Mouse (Mus musculus) intestine, embryonic 14.5 days (tissue): ENCODE measurements around the gene Ccl17. TPM values are rescaled to one million over a fixed set of nuclear protein-coding genes. Genes with fewer than 3 reads are reported as not detected.

Source experiments
- ATAC-seq: fragments of 200-750 bp; cut with Nextera tagmentation; replicated peaks from 2 replicates; pipeline ENCODE4 v1.8.0; 2017; ENCODE audit warnings: low read depth, moderate number of reproducible peaks, moderate TSS enrichment, moderate library complexity; ENCODE audit not compliant: low FRiP score, low TSS enrichment
- DNase-seq: peaks from one replicate; pipeline ENCODE4 v3.0.0-alpha.2; 2018; ENCODE audit warnings: low spot score
- H3K27ac ChIP-seq: fragments of 300-500 bp; sonication (generic); 2 replicates; pipeline ENCODE4 v1.5.1; 2014; ENCODE audit warnings: low read depth, mild to moderate bottlenecking, control low read depth
- H3K27me3 ChIP-seq: fragments of 300-500 bp; sonication (generic); replicated peaks from 2 replicates; pipeline ENCODE4 v1.6.1; 2014; ENCODE audit warnings: low read length, control low read depth; ENCODE audit not compliant: control insufficient read depth, insufficient read depth
- H3K36me3 ChIP-seq: fragments of 300-500 bp; sonication (generic); 2 replicates; pipeline ENCODE4 v1.6.1; 2014; ENCODE audit warnings: low read length, control low read depth; ENCODE audit not compliant: control insufficient read depth, insufficient read depth
- H3K4me1 ChIP-seq: fragments of 300-500 bp; sonication (generic); replicated peaks from 2 replicates; pipeline ENCODE4 v1.6.1; 2014; ENCODE audit warnings: low read length, control low read depth, mixed read lengths; ENCODE audit not compliant: control insufficient read depth, insufficient read depth
- H3K4me2 ChIP-seq: fragments of 300-500 bp; sonication (generic); 2 replicates; pipeline ENCODE4 v1.6.1; 2014; ENCODE audit warnings: low read length
- H3K4me3 ChIP-seq: fragments of 300-500 bp; sonication (generic); 2 replicates; pipeline ENCODE4 v1.5.1; 2014; ENCODE audit warnings: low read depth, low read length, control low read depth, mixed read lengths
- H3K9ac ChIP-seq: fragments of 300-500 bp; sonication (generic); 2 replicates; pipeline ENCODE4 v1.6.1; 2014; ENCODE audit warnings: mild to moderate bottlenecking, low read length
- H3K9me3 ChIP-seq: fragments of 300-500 bp; sonication (generic); 2 replicates; pipeline ENCODE4 v1.6.1; 2016; ENCODE audit warnings: low read length, control low read depth; ENCODE audit not compliant: control insufficient read depth
- whole genome bisulfite sequencing: fragments of 180-500 bp; shearing (Covaris S2); extraction: QIAGEN DNeasy Blood & Tissue Kit; methylation state at CpG from one replicate; pipeline ENCODE4 v1.1.7; 2014; 5-methylcytosine and 5-hydroxymethylcytosine counted together
- polyA plus RNA-seq: library from polyadenylated mRNA; unstranded; fragments of >200 nt; fragmentation: Nextera tagmentation; extraction: Ambion mirVana; gene quantifications from 2 replicates; pipeline ENCODE4 v1.2.1, GENCODE M21; 2014

Gene Ccl17
- polyA plus RNA-seq, 1 experiment from 2014 or later = not detected

DNA sequence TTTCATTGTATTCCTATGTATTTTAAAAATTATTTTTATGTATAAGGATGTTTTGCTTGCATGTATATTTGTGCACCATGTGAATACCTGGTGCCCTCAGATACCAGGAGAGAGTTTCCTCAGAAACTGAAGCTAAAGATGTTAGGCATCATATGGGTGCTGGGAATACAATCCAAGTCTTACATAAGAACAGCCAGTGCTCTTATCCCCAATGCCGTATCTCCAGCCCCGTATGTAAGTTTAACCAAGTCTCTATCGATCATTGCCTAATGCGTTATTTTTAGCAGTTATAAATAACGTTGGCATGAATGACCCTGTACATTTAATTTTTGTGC lies 46.7 kb downstream of the Ccl17 start:
- Histone ChIP-seq H3K36me3 (peaks cover 47% of the 10 kb centered on the region), H3K27me3 (no peaks in the 10 kb centered on the region), H3K27ac (0 out of 2 replicates have a peak overlapping the region, but pooled peaks have one; percentile 70), H3K9ac (no peak overlapping the region), H3K4me3 (peak overlapping the region; percentile 99; the same call in 1 of the 2 replicates), H3K4me2 (peak overlapping the region; percentile 28; the same call in 1 of the 2 replicates), H3K9me3 (no peaks in the 10 kb centered on the region), H3K4me1 (peaks cover 13% of the 10 kb centered on the region; the same call in 1 of the 2 replicates)
- whole genome bisulfite sequencing = 29% methylated on average over 5 of the region's 5 CpGs
- no peak for DNase-seq
- ATAC-seq = no peak

DNA sequence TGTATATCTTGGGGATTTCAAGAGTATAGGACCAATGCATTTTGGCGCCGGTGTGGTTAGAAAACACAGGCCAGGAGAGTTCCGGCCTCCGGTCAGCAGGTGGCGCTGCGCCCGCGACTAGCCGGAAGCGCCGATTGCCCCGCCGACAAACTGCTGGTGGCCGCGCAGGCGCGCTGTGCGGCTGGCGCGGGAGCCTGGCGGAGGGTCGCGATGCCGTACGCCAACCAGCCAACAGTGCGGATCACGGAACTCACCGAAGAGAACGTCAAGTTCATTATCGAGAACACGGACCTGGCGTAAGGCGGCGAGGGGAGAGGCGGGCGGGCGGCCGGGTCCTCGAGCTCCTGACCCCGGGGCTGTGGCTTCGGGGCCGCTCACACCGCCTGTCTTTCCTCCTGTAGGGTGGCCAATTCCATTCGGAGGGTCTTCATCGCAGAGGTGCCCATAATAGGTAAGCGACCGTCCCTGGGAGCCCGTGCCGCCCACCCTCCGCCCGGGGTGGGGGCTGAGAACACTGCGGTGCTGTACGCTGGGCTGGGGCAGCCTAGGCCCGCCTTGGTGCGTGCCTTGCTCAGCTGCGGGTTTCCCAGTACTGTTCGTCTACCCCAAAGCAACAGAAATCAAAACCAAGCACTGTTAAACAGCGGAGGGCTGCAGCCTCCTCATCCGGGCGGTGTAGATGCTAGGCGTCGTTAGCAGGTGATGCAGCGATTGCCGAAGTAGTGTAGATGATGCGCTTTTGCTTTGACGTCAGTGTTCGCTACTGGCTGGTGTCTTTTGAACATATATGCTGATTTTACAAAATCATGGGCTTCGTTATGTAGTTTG lies 47.3 kb downstream of the Ccl17 start, which contains the start of gene Polr2c:
Polr2c (plus strand) TSS at position 105 of the 828 bp plus-strand sequence.
- Histone ChIP-seq H3K27ac (peak within 1 kb of the TSS; percentile 70), H3K36me3 (peaks cover 47% of the 10 kb centered on the region), H3K9me3 (no peaks in the 10 kb centered on the region), H3K4me2 (peak within 1 kb of the TSS; percentile 87), H3K9ac (peak within 1 kb of the TSS; percentile 91), H3K4me3 (peak within 1 kb of the TSS; percentile 99), H3K27me3 (no peaks in the 10 kb centered on the region), H3K4me1 (peaks cover 13% of the 10 kb centered on the region; the same call in 1 of the 2 replicates)
- DNase-seq (peak; percentile 98), ATAC-seq (peak; percentile 74)
- under 1% methylated on average over 68 of the region's 68 CpGs for WGBS

DNA sequence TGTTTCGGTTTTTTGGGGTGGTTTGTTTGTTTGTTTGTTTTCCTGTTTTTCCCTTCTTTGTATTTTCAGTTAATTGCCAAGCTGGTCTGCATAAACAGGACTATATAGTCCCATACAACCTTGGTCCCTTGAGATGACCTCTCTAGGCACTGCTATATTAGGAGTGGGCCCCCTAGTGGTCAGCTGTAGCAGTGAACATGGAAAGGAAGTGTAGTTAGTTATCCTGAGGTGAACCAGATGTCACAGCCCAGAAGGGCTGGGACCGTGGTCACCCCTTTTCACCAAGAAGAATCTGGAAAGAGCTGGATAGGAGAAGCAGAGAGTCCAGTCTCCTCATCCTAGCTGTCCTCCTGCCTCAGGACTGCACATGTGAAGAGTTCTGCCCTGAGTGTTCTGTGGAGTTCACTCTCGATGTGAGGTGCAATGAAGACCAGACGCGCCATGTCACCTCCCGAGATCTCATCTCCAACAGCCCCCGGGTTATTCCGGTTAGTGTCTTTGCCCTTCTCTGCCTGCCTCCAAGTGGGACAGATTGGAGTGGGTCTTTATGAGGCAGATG lies 51.2 kb downstream of the Ccl17 start:
- Histone ChIP-seq H3K9ac (no peak overlapping the region), H3K36me3 (peaks cover 60% of the 10 kb centered on the region), H3K4me1 (peaks cover 13% of the 10 kb centered on the region; the same call in 1 of the 2 replicates), H3K4me2 (no peak overlapping the region), H3K9me3 (no peaks in the 10 kb centered on the region), H3K4me3 (no peak overlapping the region), H3K27me3 (no peaks in the 10 kb centered on the region), H3K27ac (no peak overlapping the region)
- WGBS = 72% methylated on average over 8 of the region's 8 CpGs
- DNase-seq = peak; percentile 76
- no peak for ATAC-seq

Other genes starting within 250 kb of the Ccl17 start
- 27.9 and 33.0 TPM in 2 replicates for gene Rspry1, start 208.5 kb upstream of the Ccl17 start, polyA plus RNA-seq
- 55.6 and 64.2 TPM in 2 replicates for gene Fam192a, start 208.5 kb upstream of the Ccl17 start, polyA plus RNA-seq
- 53.5 and 61.0 TPM in 2 replicates for gene Arl2bp, start 143.9 kb upstream of the Ccl17 start, polyA plus RNA-seq
- gene Pllp, start 114.2 kb upstream of the Ccl17 start, polyA plus RNA-seq = 41.0 and 45.1 TPM in 2 replicates
- gene Ccl22, start 64.9 kb upstream of the Ccl17 start, polyA plus RNA-seq = not detected in 2 replicates
- 7.2 and 10.8 TPM in 2 replicates for gene Cx3cl1, start 38.4 kb upstream of the Ccl17 start, polyA plus RNA-seq
- 81.6 and 83.4 TPM in 2 replicates for gene Coq9, start 27.9 kb downstream of the Ccl17 start, polyA plus RNA-seq
- 94.9 and 102 TPM in 2 replicates for gene Ciapin1, start 27.9 kb downstream of the Ccl17 start, polyA plus RNA-seq
- 160 and 171 TPM in 2 replicates for gene Polr2c, start 47.0 kb downstream of the Ccl17 start, polyA plus RNA-seq
- 24.1 and 27.7 TPM in 2 replicates for gene Dok4, start 65.9 kb downstream of the Ccl17 start, polyA plus RNA-seq
- 27.5 and 28.2 TPM in 2 replicates for gene Ccdc102a, start 107.6 kb downstream of the Ccl17 start, polyA plus RNA-seq
- 1.4 and 2.0 TPM in 2 replicates for gene Adgrg5, start 113.2 kb downstream of the Ccl17 start, polyA plus RNA-seq
- gene Adgrg1, start 164.3 kb downstream of the Ccl17 start, polyA plus RNA-seq = 23.6 and 26.5 TPM in 2 replicates
- gene Adgrg3, start 207.2 kb downstream of the Ccl17 start, polyA plus RNA-seq = 3.2 and 3.6 TPM in 2 replicates
- gene Drc7, start 244.7 kb downstream of the Ccl17 start, polyA plus RNA-seq = not detected in 2 replicates